Mouse (Mus musculus) kidney, adult 8-10 months (tissue): ENCODE measurements around the gene Grap2.

Experiments
- DNase-seq, 2 experiments: peaks; one replicate each; pipeline ENCODE4 v3.0.0; 2022

Grap2 gene

GRCm38 (mm10) chr15:80641702-80642435 is 69.5 kb downstream of the Grap2 start:
- DNase-seq: no peak

GRCm38 (mm10) chr15:80645006-80645797 is 72.8 kb downstream of the Grap2 start:
- no peak for DNase-seq

GRCm38 (mm10) chr15:80648977-80649606 is 76.7 kb downstream of the Grap2 start:
- no peak for DNase-seq

- DNase-seq: no peak
These were observed 78.0 kb downstream of the Grap2 start for GRCm38 (mm10) chr15:80650412-80650811.

GRCm38 (mm10) chr15:80653865-80654264 is 81.5 kb downstream of the Grap2 start:
- DNase-seq: no peak

GRCm38 (mm10) chr15:80658815-80659471 is 86.5 kb downstream of the Grap2 start:
- DNase-seq: no peak

- DNase-seq: no peak
These were observed 88.6 kb downstream of the Grap2 start for GRCm38 (mm10) chr15:80660963-80661362.

- no peak for DNase-seq
These were observed 92.0 kb downstream of the Grap2 start for GRCm38 (mm10) chr15:80664444-80664843.

- peak; percentile 40 to 42 for DNase-seq
These were observed 99.2 kb downstream of the Grap2 start, which contains the start of gene Fam83f for GRCm38 (mm10) chr15:80671295-80672252. TSS of gene Fam83f (plus strand) at chr15:80671847.

- no peak for DNase-seq
These were observed 100.4 kb downstream of the Grap2 start for GRCm38 (mm10) chr15:80672810-80673209.

GRCm38 (mm10) chr15:80673337-80674095 is 101.1 kb downstream of the Grap2 start:
- DNase-seq: no peak

- DNase-seq: no peak
These were observed 102.3 kb downstream of the Grap2 start for GRCm38 (mm10) chr15:80674700-80675099.

- DNase-seq: peak; percentile 77 to 80
These were observed 107.3 kb downstream of the Grap2 start for GRCm38 (mm10) chr15:80679515-80680215.

- peak; percentile 74 to 83 for DNase-seq
These were observed 108.1 kb downstream of the Grap2 start for GRCm38 (mm10) chr15:80680347-80681030.

- DNase-seq: no peak
These were observed 109.1 kb downstream of the Grap2 start for GRCm38 (mm10) chr15:80681466-80681881.

- DNase-seq: peak; percentile 58 to 69
These were observed 109.9 kb downstream of the Grap2 start for GRCm38 (mm10) chr15:80682343-80682742.

GRCm38 (mm10) chr15:80683151-80683550 is 110.8 kb downstream of the Grap2 start:
- DNase-seq: peak; percentile 39 to 66

- peak in 1 of 2 experiments; percentile 6 for DNase-seq
These were observed 111.6 kb downstream of the Grap2 start for GRCm38 (mm10) chr15:80683990-80684389.

- DNase-seq: no peak
These were observed 112.6 kb downstream of the Grap2 start for GRCm38 (mm10) chr15:80684786-80685602.
